Mouse (Mus musculus) midbrain, embryonic 16.5 days (tissue): ENCODE data around the gene Rem1. TPM values are rescaled to one million over a fixed set of nuclear protein-coding genes. Genes with fewer than 3 reads are reported as not detected.
"Not testable (repeated sequence)": the region's sequence is repeated elsewhere in the genome, so short reads cannot be mapped to it uniquely, and the experiment has no call there.

Experiments used
- ATAC-seq: fragments of 200-750 bp; cut with Nextera tagmentation; 2 replicates; pipeline ENCODE4 v1.8.0; 2017; ENCODE audit warnings: moderate TSS enrichment
- H3K27ac ChIP-seq: fragments of 300-500 bp; sonication (generic); 2 replicates; pipeline ENCODE4 v1.5.1; 2014; ENCODE audit warnings: mild to moderate bottlenecking, low read length, mixed read lengths
- H3K27me3 ChIP-seq: fragments of 300-500 bp; sonication (generic); 2 replicates; pipeline ENCODE4 v1.6.1; 2014; ENCODE audit warnings: low read depth, low read length, mixed read lengths; ENCODE audit not compliant: control insufficient read depth, insufficient read depth
- H3K36me3 ChIP-seq: fragments of 300-500 bp; sonication (generic); 2 replicates; pipeline ENCODE4 v1.6.1; 2014; ENCODE audit warnings: mild to moderate bottlenecking, low read length, moderate library complexity, mixed read lengths; ENCODE audit not compliant: control insufficient read depth, insufficient read depth
- H3K4me1 ChIP-seq: fragments of 300-500 bp; sonication (generic); 2 replicates; pipeline ENCODE4 v1.6.1; 2014; ENCODE audit warnings: mild to moderate bottlenecking, low read length, mixed read lengths; ENCODE audit not compliant: control insufficient read depth, insufficient read depth
- H3K4me2 ChIP-seq: fragments of 300-500 bp; sonication (generic); 2 replicates; pipeline ENCODE4 v1.6.1; 2014; ENCODE audit warnings: mild to moderate bottlenecking, low read length, mixed read lengths
- H3K4me3 ChIP-seq: fragments of 300-500 bp; sonication (generic); 2 replicates; pipeline ENCODE4 v1.5.1; 2014; ENCODE audit warnings: low read depth, mild to moderate bottlenecking, low read length, moderate library complexity, mixed read lengths
- H3K9ac ChIP-seq: fragments of 300-500 bp; sonication (generic); 2 replicates; pipeline ENCODE4 v1.6.1; 2014; ENCODE audit warnings: low read depth, low read length, mixed read lengths
- H3K9me3 ChIP-seq: fragments of 300-500 bp; sonication (generic); replicated peaks from 2 replicates; pipeline ENCODE4 v1.6.1; 2014; ENCODE audit warnings: mild to moderate bottlenecking, low read length, mixed read lengths; ENCODE audit not compliant: control insufficient read depth, poor library complexity, severe bottlenecking
- WGBS: fragments of 180-500 bp; shearing (Covaris S2); extraction: QIAGEN DNeasy Blood & Tissue Kit; methylation state at CpG from one replicate; pipeline ENCODE4 v1.1.7; 2014; 5-methylcytosine and 5-hydroxymethylcytosine counted together
- polyA plus RNA-seq: library from polyadenylated mRNA; unstranded; fragments of >200 nt; fragmentation: Nextera tagmentation; extraction: Ambion mirVana; gene quantifications from 2 replicates; pipeline ENCODE4 v1.2.1, GENCODE M21; 2015

The Rem1 gene
- polyA plus RNA-seq, 1 experiment from 2014 or later: 0.89 TPM

DNA sequence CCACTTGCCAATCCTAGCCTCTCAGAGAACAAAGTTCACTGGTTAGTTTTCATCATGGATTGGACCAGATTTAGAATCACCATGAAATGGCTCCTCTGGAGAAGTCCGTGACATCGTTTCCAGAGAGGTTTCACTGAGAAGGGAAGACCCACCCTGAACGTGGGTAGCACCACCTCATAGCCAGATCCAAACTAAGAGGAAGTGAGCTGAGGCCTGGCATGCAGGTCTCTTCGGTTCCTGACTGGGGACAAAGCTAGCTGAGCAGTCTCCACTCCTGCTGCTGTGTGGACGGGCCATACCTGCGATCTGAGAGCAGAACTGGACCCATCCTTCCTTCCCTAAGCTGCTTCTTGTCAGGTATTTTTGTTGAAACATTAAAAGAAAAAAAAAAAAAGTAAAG is 34.4 kb downstream of the Rem1 start:
- Histone ChIP-seq H3K4me1 (no peaks in the 10 kb centered on the region), H3K9me3 (no peaks in the 10 kb centered on the region), H3K4me3 (no peak overlapping the region), H3K4me2 (no peak overlapping the region), H3K36me3 (no peaks in the 10 kb centered on the region), H3K9ac (no peak overlapping the region), H3K27me3 (no peaks in the 10 kb centered on the region), H3K27ac (no peak overlapping the region)
- no peak for ATAC-seq
- 85% methylated on average over 6 of the region's 6 CpGs for WGBS

- H3K36me3 ChIP-seq, H3K4me2 ChIP-seq, H3K9ac ChIP-seq, H3K27me3 ChIP-seq, ATAC-seq, H3K4me1 ChIP-seq, H3K27ac ChIP-seq, H3K4me3 ChIP-seq, H3K9me3 ChIP-seq: not testable (repeated sequence)
- WGBS: 81% methylated on average over 3 of the region's 3 CpGs
Observed at GRCm38 (mm10) chr2:152666191-152666590, 39.4 kb downstream of the Rem1 start.

DNA sequence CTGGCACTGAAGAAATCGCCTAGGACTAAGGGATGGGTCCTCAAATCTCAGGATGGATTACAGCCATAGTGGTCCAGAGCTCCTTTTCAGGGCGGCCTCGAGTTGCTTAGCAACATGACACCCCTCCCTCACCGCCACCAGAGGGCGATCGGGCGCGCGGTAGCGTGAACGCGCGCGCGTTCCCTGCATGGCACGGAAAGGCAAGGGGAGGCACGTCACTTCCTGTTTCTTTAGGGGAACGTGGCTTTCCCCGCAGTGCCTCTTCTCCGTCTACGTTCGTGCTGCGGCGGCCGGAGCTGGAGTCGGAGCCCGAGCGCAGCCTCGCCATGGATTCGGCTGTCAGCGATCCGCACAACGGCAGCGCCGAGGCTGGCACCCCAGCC is 42.5 kb downstream of the Rem1 start, which contains the start of gene H13:
TSS of gene H13 (plus strand) at position 206 of the 383 bp plus-strand sequence.
- no peaks in the 10 kb centered on the region for H3K36me3 ChIP-seq
- peak; percentile 86 for ATAC-seq
- H3K4me2 ChIP-seq: peak within 1 kb of the TSS; percentile 100
- H3K4me3 ChIP-seq: peak within 1 kb of the TSS; percentile 86
- H3K27me3 ChIP-seq: no peaks in the 10 kb centered on the region
- under 1% methylated on average over 35 of the region's 35 CpGs for WGBS
- H3K27ac ChIP-seq: peak within 1 kb of the TSS; percentile 92
- H3K9ac ChIP-seq: peak within 1 kb of the TSS; percentile 93
- H3K4me1 ChIP-seq: peaks cover 34% of the 10 kb centered on the region
- H3K9me3 ChIP-seq: no peaks in the 10 kb centered on the region

- Histone ChIP-seq H3K9ac (peak overlapping the region; percentile 93), H3K4me1 (peaks cover 35% of the 10 kb centered on the region), H3K27me3 (no peaks in the 10 kb centered on the region), H3K36me3 (no peaks in the 10 kb centered on the region; the same call in 1 of the 2 replicates), H3K27ac (peak overlapping the region; percentile 92), H3K9me3 (no peaks in the 10 kb centered on the region), H3K4me2 (peak overlapping the region; percentile 100), H3K4me3 (peak overlapping the region; percentile 86)
- peak; percentile 75 for ATAC-seq
- WGBS: under 1% methylated on average over 45 of the region's 46 CpGs
Observed at GRCm38 (mm10) chr2:152669639-152670484, 43.1 kb downstream of the Rem1 start.

DNA sequence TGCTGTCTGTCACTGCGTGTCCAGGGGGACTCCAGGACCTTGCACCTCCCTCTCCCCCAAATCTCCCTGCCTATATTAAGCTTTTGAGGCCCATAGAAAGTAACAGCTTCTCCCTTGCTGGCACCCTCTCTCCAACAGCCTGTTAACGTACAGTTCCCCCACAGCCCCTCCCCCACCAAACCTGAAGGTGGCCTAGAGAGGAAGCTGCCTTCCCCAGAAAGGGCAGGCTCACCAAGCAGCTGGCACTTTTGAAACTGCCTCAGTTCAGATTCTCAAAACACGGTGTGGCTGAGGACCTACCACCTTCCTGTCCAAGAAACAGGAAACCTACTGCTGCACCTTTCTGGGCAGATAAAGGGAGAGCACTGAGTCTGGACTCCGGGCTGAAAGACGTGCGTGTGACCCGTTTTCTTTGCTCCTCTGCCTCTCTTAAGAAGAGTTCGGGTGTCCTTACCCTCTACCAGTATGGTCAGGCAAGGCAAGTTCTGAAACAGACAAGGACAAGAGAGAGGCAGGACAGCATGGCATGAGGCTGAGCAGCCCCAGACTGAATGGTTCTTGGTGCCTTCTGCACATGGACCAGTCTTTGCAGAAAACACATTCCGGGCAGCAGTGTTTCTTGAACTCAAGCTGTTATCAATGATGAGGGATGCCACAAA is 44.4 kb downstream of the Rem1 start:
- Histone ChIP-seq H3K27me3 (no peaks in the 10 kb centered on the region), H3K36me3 (peaks cover 7% of the 10 kb centered on the region), H3K9ac (peak overlapping the region; percentile 93), H3K4me1 (peaks cover 35% of the 10 kb centered on the region), H3K27ac (peak overlapping the region; percentile 92), H3K9me3 (no peaks in the 10 kb centered on the region), H3K4me3 (peak overlapping the region; percentile 86), H3K4me2 (peak overlapping the region; percentile 100)
- WGBS: 57% methylated on average over 9 of the region's 9 CpGs
- ATAC-seq: 0 out of 2 replicates have a peak, but pooled peaks have one; percentile 2

DNA sequence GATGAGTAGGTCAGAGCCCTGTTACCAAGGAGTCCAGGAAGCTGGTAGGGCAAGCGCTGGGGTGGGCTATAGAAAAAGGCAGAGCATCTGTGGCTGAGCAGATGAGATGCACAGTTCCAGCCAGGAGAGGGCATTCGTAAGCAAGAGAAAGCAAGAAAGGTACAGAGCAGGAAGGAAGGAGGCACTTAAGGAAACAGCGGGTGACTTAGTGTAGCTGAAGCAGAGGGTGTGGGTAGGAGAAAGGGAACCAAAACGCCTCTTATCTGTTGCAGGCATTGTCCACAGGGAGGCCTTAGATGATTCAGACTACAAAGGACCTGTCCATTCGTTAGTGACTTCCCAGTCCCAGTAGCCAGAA is 44.9 kb downstream of the Rem1 start:
- Histone ChIP-seq H3K4me2 (peak overlapping the region; percentile 100), H3K9me3 (no peaks in the 10 kb centered on the region), H3K4me3 (peak overlapping the region; percentile 86), H3K9ac (peak overlapping the region; percentile 93), H3K27ac (peak overlapping the region; percentile 92), H3K27me3 (no peaks in the 10 kb centered on the region), H3K4me1 (peaks cover 35% of the 10 kb centered on the region), H3K36me3 (peaks cover 7% of the 10 kb centered on the region)
- WGBS: 11% methylated on average over 5 of the region's 5 CpGs
- ATAC-seq: peak; percentile 21

- H3K9me3 ChIP-seq: no peaks in the 10 kb centered on the region
- H3K36me3 ChIP-seq: peaks cover 8% of the 10 kb centered on the region
- H3K27ac ChIP-seq: peak overlapping the region; percentile 12; the same call in 1 of the 2 replicates
- 80% methylated on average over 12 of the region's 12 CpGs for WGBS
- H3K27me3 ChIP-seq: no peaks in the 10 kb centered on the region
- peaks cover 35% of the 10 kb centered on the region for H3K4me1 ChIP-seq
- H3K4me2 ChIP-seq: peak overlapping the region; percentile 100
- H3K4me3 ChIP-seq: peak overlapping the region; percentile 86
- H3K9ac ChIP-seq: peak overlapping the region; percentile 93
- ATAC-seq: no peak
Observed at GRCm38 (mm10) chr2:152672166-152672565, 45.4 kb downstream of the Rem1 start.

DNA sequence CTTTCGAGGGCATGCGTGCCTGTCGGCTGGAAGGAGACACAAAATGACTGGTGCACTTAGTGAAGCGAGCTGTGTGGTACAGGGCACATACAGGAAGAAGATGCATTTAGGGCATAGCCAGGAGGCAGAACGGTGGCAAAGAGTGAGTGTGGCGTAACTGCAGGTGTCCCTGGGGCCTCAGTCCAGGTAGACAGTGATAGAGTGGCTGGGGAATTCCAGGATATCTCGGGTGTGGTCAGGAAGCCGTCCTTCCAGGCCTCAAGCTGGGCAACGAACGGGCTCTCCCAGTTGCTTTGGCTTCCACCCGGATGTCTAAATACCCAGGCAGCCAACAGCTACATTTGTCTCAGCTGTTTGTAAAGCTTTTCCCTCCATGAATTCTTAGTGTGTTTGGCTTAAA is 47.4 kb downstream of the Rem1 start:
- Histone ChIP-seq H3K9me3 (no peaks in the 10 kb centered on the region), H3K27me3 (no peaks in the 10 kb centered on the region), H3K4me1 (peaks cover 39% of the 10 kb centered on the region), H3K4me2 (no peak overlapping the region), H3K9ac (0 out of 2 replicates have a peak overlapping the region, but pooled peaks have one; percentile 22), H3K4me3 (no peak overlapping the region), H3K27ac (no peak overlapping the region), H3K36me3 (peaks cover 21% of the 10 kb centered on the region)
- WGBS: 89% methylated on average over 11 of the region's 11 CpGs
- no peak for ATAC-seq

- Histone ChIP-seq H3K27ac (no peak overlapping the region), H3K27me3 (no peaks in the 10 kb centered on the region), H3K4me3 (no peak overlapping the region), H3K36me3 (peaks cover 24% of the 10 kb centered on the region), H3K9ac (no peak overlapping the region), H3K4me1 (peaks cover 39% of the 10 kb centered on the region), H3K9me3 (no peaks in the 10 kb centered on the region), H3K4me2 (no peak overlapping the region)
- ATAC-seq: no peak
- WGBS: 87% methylated on average over 13 of the region's 13 CpGs
Observed at GRCm38 (mm10) chr2:152675252-152675791, 48.6 kb downstream of the Rem1 start.
